Mouse (Mus musculus) right cerebral cortex, postnatal 36 days (tissue): ENCODE data around the gene Lancl2.

Experiments
- DNase-seq, 2 experiments: peaks; one replicate each; pipeline ENCODE4 v3.0.0; 2022; ENCODE audit warnings: low spot score in 2 of 2, mixed read lengths in 1 of 2

Lancl2 gene

GRCm38 (mm10) chr6:57702376-57702742 lies at the start of gene Lancl2:
TSS of gene Lancl2 (plus strand) at chr6:57702540.
- peak; percentile 29 to 50 for DNase-seq

- no peak for DNase-seq
Observed at GRCm38 (mm10) chr6:57661295-57661694, 41.0 kb upstream of the Lancl2 start.

- no peak for DNase-seq
Observed at GRCm38 (mm10) chr6:57684156-57684555, 18.2 kb upstream of the Lancl2 start.

GRCm38 (mm10) chr6:57691467-57692261 lies 10.7 kb upstream of the Lancl2 start, which contains the start of gene Pyurf:
TSS of gene Pyurf (minus strand) at chr6:57692078.
- DNase-seq, result peak; percentile 80 to 81

GRCm38 (mm10) chr6:57693116-57693515 lies 9.2 kb upstream of the Lancl2 start:
- DNase-seq, result no peak

- DNase-seq, result no peak
Observed at GRCm38 (mm10) chr6:57701686-57702085, 654 bp upstream of the Lancl2 start.

GRCm38 (mm10) chr6:57702743-57703499 lies 581 bp downstream of the Lancl2 start:
- DNase-seq, result peak; percentile 93 to 94

- no peak for DNase-seq
Observed at GRCm38 (mm10) chr6:57703703-57704102, 1.4 kb downstream of the Lancl2 start.

GRCm38 (mm10) chr6:57706721-57707120 lies 4.4 kb downstream of the Lancl2 start:
- no peak for DNase-seq

- DNase-seq, result no peak
Observed at GRCm38 (mm10) chr6:57711726-57712125, 9.4 kb downstream of the Lancl2 start.

- DNase-seq, result no peak
Observed at GRCm38 (mm10) chr6:57721347-57721746, 19.0 kb downstream of the Lancl2 start.

GRCm38 (mm10) chr6:57742749-57743148 lies 40.4 kb downstream of the Lancl2 start:
- no peak for DNase-seq

GRCm38 (mm10) chr6:57743333-57743732 lies 41.0 kb downstream of the Lancl2 start:
- no peak for DNase-seq

- no peak for DNase-seq
Observed at GRCm38 (mm10) chr6:57744123-57744522, 41.8 kb downstream of the Lancl2 start.

GRCm38 (mm10) chr6:57744974-57745747 lies 42.8 kb downstream of the Lancl2 start:
- DNase-seq, result no peak

GRCm38 (mm10) chr6:57745748-57746129 lies 43.4 kb downstream of the Lancl2 start:
- DNase-seq, result no peak

- DNase-seq, result no peak
Observed at GRCm38 (mm10) chr6:57753962-57754759, 51.8 kb downstream of the Lancl2 start.

GRCm38 (mm10) chr6:57763054-57763453 lies 60.7 kb downstream of the Lancl2 start:
- no peak for DNase-seq

- no peak for DNase-seq
Observed at GRCm38 (mm10) chr6:57765095-57765878, 62.9 kb downstream of the Lancl2 start.

GRCm38 (mm10) chr6:57766287-57766686 lies 63.9 kb downstream of the Lancl2 start:
- DNase-seq, result no peak
